Mouse (Mus musculus) kidney, embryonic 15.5 days (tissue): ENCODE measurements at regions not wholly inside any gene's neighbourhood (a gene's known extent, or its start where the extent isn't known, plus 50 kb on each side); places are given as distances from the start of the nearest gene placed in this dataset.

Source experiments
- ATAC-seq: fragments of 200-750 bp; cut with Nextera tagmentation; replicated peaks from 2 replicates; pipeline ENCODE4 v1.8.0; 2017; ENCODE audit warnings: moderate TSS enrichment; ENCODE audit not compliant: low FRiP score
- H3K27ac ChIP-seq: fragments of 300-500 bp; sonication (generic); 2 replicates; pipeline ENCODE4 v1.5.1; 2015; ENCODE audit warnings: mild to moderate bottlenecking, inconsistent platforms
- H3K27me3 ChIP-seq: fragments of 300-500 bp; sonication (generic); 2 replicates; pipeline ENCODE4 v1.6.1; 2015; ENCODE audit warnings: inconsistent platforms
- H3K36me3 ChIP-seq: fragments of 300-500 bp; sonication (generic); 2 replicates; pipeline ENCODE4 v1.6.1; 2015; ENCODE audit warnings: inconsistent platforms
- H3K4me1 ChIP-seq: fragments of 300-500 bp; sonication (generic); 2 replicates; pipeline ENCODE4 v1.6.1; 2015; ENCODE audit warnings: inconsistent platforms
- H3K4me2 ChIP-seq: fragments of 300-500 bp; sonication (generic); 2 replicates; pipeline ENCODE4 v1.6.1; 2015; ENCODE audit warnings: moderate library complexity, mild to moderate bottlenecking, inconsistent platforms
- H3K4me3 ChIP-seq: fragments of 300-500 bp; sonication (generic); replicated peaks from 2 replicates; pipeline ENCODE4 v1.5.1; 2015; ENCODE audit warnings: mild to moderate bottlenecking, inconsistent platforms
- H3K9ac ChIP-seq: fragments of 300-500 bp; sonication (generic); 2 replicates; pipeline ENCODE4 v1.6.1; 2015; ENCODE audit warnings: mild to moderate bottlenecking, inconsistent platforms
- H3K9me3 ChIP-seq: fragments of 300-500 bp; sonication (generic); replicated peaks from 2 replicates; pipeline ENCODE4 v1.6.1; 2016; ENCODE audit warnings: inconsistent platforms
- WGBS: fragments of 180-500 bp; shearing (Covaris S2); methylation state at CpG from one replicate; pipeline ENCODE4 v1.1.7; 2015; ENCODE audit warnings: mixed read lengths; 5-methylcytosine and 5-hydroxymethylcytosine counted together

- Histone ChIP-seq H3K36me3 (no peaks in the 10 kb centered on the region), H3K4me3 (no peak overlapping the region), H3K9me3 (no peaks in the 10 kb centered on the region), H3K9ac (no peak overlapping the region), H3K4me2 (no peak overlapping the region), H3K27ac (0 out of 2 replicates have a peak overlapping the region, but pooled peaks have one; percentile 14), H3K27me3 (no peaks in the 10 kb centered on the region), H3K4me1 (peaks cover 27% of the 10 kb centered on the region)
- no peak for ATAC-seq
- 29% methylated on average over 4 of the region's 4 CpGs for WGBS
Measured at GRCm38 (mm10) chr6:31087511-31087910, 128.6 kb upstream of the Klf14 start.

GRCm38 (mm10) chr6:31088147-31088972, 129.5 kb upstream of the Klf14 start:
- Histone ChIP-seq H3K4me2 (peak overlapping the region; percentile 83), H3K4me1 (peaks cover 27% of the 10 kb centered on the region), H3K36me3 (no peaks in the 10 kb centered on the region), H3K9ac (peak overlapping the region; percentile 31), H3K9me3 (no peaks in the 10 kb centered on the region), H3K27me3 (no peaks in the 10 kb centered on the region), H3K4me3 (peak overlapping the region; percentile 38), H3K27ac (no peak overlapping the region)
- 9% methylated on average over 18 of the region's 18 CpGs for WGBS
- ATAC-seq = peak; percentile 36; the same call in 1 of the 2 replicates

GRCm38 (mm10) chr6:31088973-31089368, 130.1 kb upstream of the Klf14 start:
- peak overlapping the region; percentile 83 for H3K4me2 ChIP-seq
- no peaks in the 10 kb centered on the region for H3K36me3 ChIP-seq
- H3K27ac ChIP-seq = no peak overlapping the region
- no peaks in the 10 kb centered on the region for H3K9me3 ChIP-seq
- WGBS = 2% methylated on average over 5 of the region's 5 CpGs
- H3K4me3 ChIP-seq = peak overlapping the region; percentile 38
- no peaks in the 10 kb centered on the region for H3K27me3 ChIP-seq
- 0 out of 2 replicates have a peak, but pooled peaks have one; percentile 25 for ATAC-seq
- H3K9ac ChIP-seq = peak overlapping the region; percentile 31
- H3K4me1 ChIP-seq = peaks cover 27% of the 10 kb centered on the region

- Histone ChIP-seq H3K9me3 (no peaks in the 10 kb centered on the region), H3K27ac (no peak overlapping the region), H3K9ac (no peak overlapping the region), H3K4me1 (peaks cover 27% of the 10 kb centered on the region), H3K4me3 (no peak overlapping the region), H3K4me2 (no peak overlapping the region), H3K36me3 (no peaks in the 10 kb centered on the region), H3K27me3 (no peaks in the 10 kb centered on the region)
- ATAC-seq = no peak
- 93% methylated on average over 6 of the region's 6 CpGs for WGBS
Measured at GRCm38 (mm10) chr6:31090288-31090687, 131.4 kb upstream of the Klf14 start.

- no peak overlapping the region for H3K4me3 ChIP-seq
- H3K4me1 ChIP-seq = peaks cover 27% of the 10 kb centered on the region
- no peak overlapping the region for H3K4me2 ChIP-seq
- no peaks in the 10 kb centered on the region for H3K27me3 ChIP-seq
- H3K9ac ChIP-seq = no peak overlapping the region
- H3K9me3 ChIP-seq = no peaks in the 10 kb centered on the region
- ATAC-seq = no peak
- WGBS = 79% methylated on average over 7 of the region's 7 CpGs
- H3K27ac ChIP-seq = no peak overlapping the region
- no peaks in the 10 kb centered on the region for H3K36me3 ChIP-seq
Measured at GRCm38 (mm10) chr6:31090791-31091190, 131.9 kb upstream of the Klf14 start.

- H3K4me3 ChIP-seq = no peak overlapping the region
- no peak overlapping the region for H3K27ac ChIP-seq
- peaks cover 32% of the 10 kb centered on the region for H3K4me1 ChIP-seq
- no peaks in the 10 kb centered on the region for H3K9me3 ChIP-seq
- no peak for ATAC-seq
- H3K36me3 ChIP-seq = no peaks in the 10 kb centered on the region
- 84% methylated on average over 6 of the region's 6 CpGs for WGBS
- H3K4me2 ChIP-seq = no peak overlapping the region
- H3K9ac ChIP-seq = no peak overlapping the region
- H3K27me3 ChIP-seq = no peaks in the 10 kb centered on the region
Measured at GRCm38 (mm10) chr6:31092324-31092723, 133.4 kb upstream of the Klf14 start.

- Histone ChIP-seq H3K4me2 (no peak overlapping the region), H3K27me3 (no peaks in the 10 kb centered on the region), H3K4me1 (peaks cover 27% of the 10 kb centered on the region), H3K9ac (no peak overlapping the region), H3K9me3 (no peaks in the 10 kb centered on the region), H3K4me3 (no peak overlapping the region), H3K27ac (no peak overlapping the region), H3K36me3 (no peaks in the 10 kb centered on the region)
- 91% methylated on average over 5 of the region's 5 CpGs for WGBS
- no peak for ATAC-seq
Measured at GRCm38 (mm10) chr6:31092760-31093159, 133.9 kb upstream of the Klf14 start.

- peaks cover 14% of the 10 kb centered on the region for H3K4me1 ChIP-seq
- no peaks in the 10 kb centered on the region for H3K9me3 ChIP-seq
- no peak overlapping the region for H3K4me3 ChIP-seq
- H3K36me3 ChIP-seq = no peaks in the 10 kb centered on the region
- no peak overlapping the region for H3K9ac ChIP-seq
- no peaks in the 10 kb centered on the region for H3K27me3 ChIP-seq
- H3K4me2 ChIP-seq = no peak overlapping the region
- no peak for ATAC-seq
- WGBS = 57% methylated on average over 21 of the region's 21 CpGs
- no peak overlapping the region for H3K27ac ChIP-seq
Measured at GRCm38 (mm10) chr6:31095943-31096714, 137.3 kb upstream of the Klf14 start.

- H3K4me2 ChIP-seq = no peak overlapping the region
- no peak for ATAC-seq
- no peak overlapping the region for H3K9ac ChIP-seq
- no peak overlapping the region for H3K27ac ChIP-seq
- 84% methylated on average over 6 of the region's 6 CpGs for WGBS
- no peak overlapping the region for H3K4me3 ChIP-seq
- no peaks in the 10 kb centered on the region for H3K9me3 ChIP-seq
- H3K36me3 ChIP-seq = no peaks in the 10 kb centered on the region
- peaks cover 14% of the 10 kb centered on the region for H3K4me1 ChIP-seq
- no peaks in the 10 kb centered on the region for H3K27me3 ChIP-seq
Measured at GRCm38 (mm10) chr6:31096787-31097186, 137.9 kb upstream of the Klf14 start.

GRCm38 (mm10) chr6:31097254-31097653, 138.4 kb upstream of the Klf14 start:
- no peaks in the 10 kb centered on the region for H3K36me3 ChIP-seq
- no peaks in the 10 kb centered on the region for H3K9me3 ChIP-seq
- 51% methylated on average over 9 of the region's 9 CpGs for WGBS
- H3K27ac ChIP-seq = no peak overlapping the region
- peaks cover 14% of the 10 kb centered on the region for H3K4me1 ChIP-seq
- H3K9ac ChIP-seq = no peak overlapping the region
- H3K4me2 ChIP-seq = no peak overlapping the region
- no peak for ATAC-seq
- H3K4me3 ChIP-seq = no peak overlapping the region
- no peaks in the 10 kb centered on the region for H3K27me3 ChIP-seq

GRCm38 (mm10) chr6:31098106-31098505, 139.2 kb upstream of the Klf14 start:
- H3K4me2 ChIP-seq = no peak overlapping the region
- no peaks in the 10 kb centered on the region for H3K9me3 ChIP-seq
- no peak overlapping the region for H3K27ac ChIP-seq
- 89% methylated on average over 5 of the region's 5 CpGs for WGBS
- no peak for ATAC-seq
- no peak overlapping the region for H3K4me3 ChIP-seq
- no peaks in the 10 kb centered on the region for H3K27me3 ChIP-seq
- peaks cover 14% of the 10 kb centered on the region for H3K4me1 ChIP-seq
- no peak overlapping the region for H3K9ac ChIP-seq
- H3K36me3 ChIP-seq = no peaks in the 10 kb centered on the region

GRCm38 (mm10) chr6:31100084-31100579, 141.3 kb upstream of the Klf14 start:
- Histone ChIP-seq H3K4me2 (no peak overlapping the region), H3K27me3 (no peaks in the 10 kb centered on the region), H3K4me1 (peaks cover 14% of the 10 kb centered on the region), H3K36me3 (no peaks in the 10 kb centered on the region), H3K9ac (no peak overlapping the region), H3K27ac (no peak overlapping the region), H3K9me3 (no peaks in the 10 kb centered on the region), H3K4me3 (no peak overlapping the region)
- WGBS = 68% methylated on average over 12 of the region's 12 CpGs
- no peak for ATAC-seq
